Mouse (Mus musculus) inflammation-experienced regulatory T-cells, adult 6 months (primary cell): Measurements from ENCODE around the gene Nsg2. TPM values are rescaled to one million over a fixed set of nuclear protein-coding genes. Genes with fewer than 3 reads are reported as not detected.

Experiments
- ATAC-seq: one replicate; pipeline ENCODE4 v1.8.0; 2017
- polyA plus RNA-seq, 3 experiments: library from polyadenylated mRNA; unstranded; fragments of 100-300 nt; shearing (Covaris generic); gene quantifications; one replicate each; pipeline ENCODE4 v1.2.1; 2017

The Nsg2 gene
- polyA plus RNA-seq, 3 experiments from 2014 or later = 8.5 to 97.5 (median 73.7) TPM

DNA sequence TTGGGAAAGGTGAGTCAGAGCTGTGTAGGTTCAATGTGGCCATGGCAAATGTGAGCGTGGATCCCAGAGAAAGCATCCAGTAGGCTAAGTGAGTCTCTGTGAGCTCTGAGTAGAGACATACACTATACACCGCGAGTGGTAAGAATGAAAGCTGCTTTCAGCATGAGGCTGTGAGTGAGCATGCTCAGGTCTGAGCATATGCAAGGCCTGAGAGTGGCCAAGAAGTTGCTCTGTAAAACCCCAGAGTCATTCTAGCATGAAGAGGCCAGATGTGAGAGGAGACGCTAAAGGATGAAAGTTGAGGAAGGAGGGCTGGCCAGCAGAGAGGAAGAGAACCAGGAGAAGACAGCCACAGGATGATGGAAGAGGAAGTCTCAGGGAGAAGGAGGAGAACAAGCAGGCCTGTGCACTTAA is 12.8 kb downstream of the Nsg2 start:
- no peak for ATAC-seq

DNA sequence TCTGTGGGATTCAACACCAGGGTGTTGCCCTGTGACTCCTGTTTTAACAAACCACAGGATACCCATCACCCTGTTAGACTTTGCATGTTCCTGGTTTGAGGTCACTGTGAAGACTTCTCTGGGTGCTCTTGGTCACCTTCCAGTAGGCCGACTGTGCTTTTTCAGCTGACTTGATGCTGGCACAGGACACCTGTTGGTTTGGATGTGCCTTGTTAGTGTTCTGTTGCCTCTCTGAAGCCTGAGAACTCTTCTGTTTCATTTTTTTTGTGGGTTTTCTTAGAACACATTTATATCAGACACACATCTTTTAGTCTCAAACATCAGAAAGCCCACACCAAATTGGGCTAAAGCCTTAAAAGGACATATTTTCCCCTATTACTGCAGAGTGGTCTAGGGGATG is 13.3 kb downstream of the Nsg2 start:
- no peak for ATAC-seq

DNA sequence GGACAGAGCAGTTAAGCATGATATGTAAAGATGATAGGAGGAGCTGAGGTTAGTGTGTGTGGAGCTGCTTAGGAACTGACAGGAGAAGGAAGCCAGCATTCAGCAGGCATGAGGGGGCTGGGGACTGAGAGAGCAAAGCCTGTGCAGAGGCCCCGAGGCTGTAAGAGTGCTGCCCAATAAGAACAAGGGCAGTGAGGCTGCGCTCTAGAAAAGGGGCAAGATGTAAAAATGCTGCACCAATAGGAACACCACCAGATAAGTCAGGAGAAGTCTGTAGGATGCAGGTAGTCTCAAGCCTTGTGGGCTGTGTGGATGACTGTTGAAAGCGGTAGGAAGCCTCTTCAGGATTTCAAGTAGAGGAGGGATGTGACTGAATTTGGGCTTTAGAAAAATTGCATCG is 17.9 kb downstream of the Nsg2 start:
- ATAC-seq = no peak

DNA sequence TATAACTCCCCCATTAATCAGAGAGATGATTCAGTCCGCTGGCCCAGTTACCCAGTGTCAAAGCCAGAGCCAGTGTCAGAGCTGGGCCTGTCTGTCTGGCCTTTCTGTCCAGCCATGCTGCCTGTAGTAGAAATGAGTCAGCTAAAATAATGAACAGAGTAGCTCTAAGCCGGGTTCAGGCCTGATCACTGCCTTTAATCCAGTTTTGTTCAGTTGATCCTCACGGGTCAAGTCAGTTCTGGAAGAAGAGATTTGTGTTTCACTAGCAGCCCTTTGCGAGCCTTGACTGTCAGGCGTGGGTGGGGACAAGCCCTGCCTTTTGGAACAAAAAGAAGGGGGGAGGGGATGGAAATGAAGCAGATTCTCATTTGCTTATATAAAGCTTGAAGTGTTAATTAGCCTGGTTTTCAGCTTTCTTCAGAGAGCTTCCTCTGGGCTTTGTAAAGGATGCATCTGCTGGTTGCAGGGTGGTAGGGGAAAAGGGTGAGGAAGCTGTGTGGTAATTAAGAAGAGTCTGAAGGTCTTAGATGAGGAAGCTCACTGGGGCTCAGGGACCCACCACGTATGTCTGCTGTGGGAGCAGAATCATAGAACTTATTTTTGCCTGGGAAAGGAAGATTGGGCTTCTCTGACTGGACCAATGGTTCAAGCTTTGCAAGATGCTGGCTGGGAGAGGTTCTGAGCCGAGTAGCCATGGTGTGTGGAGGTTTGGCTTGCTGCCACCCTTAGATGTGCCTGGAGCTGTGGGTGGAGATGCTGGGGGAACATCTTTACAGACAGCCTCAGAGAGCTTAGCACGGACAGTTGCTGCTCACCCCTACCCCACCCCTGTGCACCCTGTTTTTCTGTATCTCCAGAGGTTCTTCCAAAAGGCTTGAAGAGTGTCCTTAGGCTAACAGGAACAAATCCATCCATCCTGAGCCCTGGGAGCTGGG is 20.0 kb downstream of the Nsg2 start:
- peak; percentile 77 for ATAC-seq

DNA sequence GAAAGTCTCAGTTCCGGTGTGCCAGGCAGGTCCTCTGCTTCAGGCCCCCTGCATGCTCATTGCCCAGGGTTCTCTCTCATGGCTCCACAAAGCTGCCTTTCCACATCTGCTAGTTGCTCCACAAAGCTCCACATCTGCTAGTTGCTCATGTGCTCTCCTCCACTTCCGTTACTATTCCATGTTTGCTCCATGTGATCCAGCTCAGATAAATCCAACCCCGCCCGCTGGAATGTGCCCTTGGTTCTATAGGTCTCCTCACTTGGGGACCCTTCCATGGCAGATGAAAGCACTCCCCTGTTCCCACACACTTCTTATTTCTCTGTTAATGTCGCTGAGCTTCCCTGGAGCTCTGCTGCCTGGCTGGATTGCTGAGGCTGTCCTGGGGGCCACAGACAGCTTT is 26.4 kb downstream of the Nsg2 start:
- no peak for ATAC-seq

DNA sequence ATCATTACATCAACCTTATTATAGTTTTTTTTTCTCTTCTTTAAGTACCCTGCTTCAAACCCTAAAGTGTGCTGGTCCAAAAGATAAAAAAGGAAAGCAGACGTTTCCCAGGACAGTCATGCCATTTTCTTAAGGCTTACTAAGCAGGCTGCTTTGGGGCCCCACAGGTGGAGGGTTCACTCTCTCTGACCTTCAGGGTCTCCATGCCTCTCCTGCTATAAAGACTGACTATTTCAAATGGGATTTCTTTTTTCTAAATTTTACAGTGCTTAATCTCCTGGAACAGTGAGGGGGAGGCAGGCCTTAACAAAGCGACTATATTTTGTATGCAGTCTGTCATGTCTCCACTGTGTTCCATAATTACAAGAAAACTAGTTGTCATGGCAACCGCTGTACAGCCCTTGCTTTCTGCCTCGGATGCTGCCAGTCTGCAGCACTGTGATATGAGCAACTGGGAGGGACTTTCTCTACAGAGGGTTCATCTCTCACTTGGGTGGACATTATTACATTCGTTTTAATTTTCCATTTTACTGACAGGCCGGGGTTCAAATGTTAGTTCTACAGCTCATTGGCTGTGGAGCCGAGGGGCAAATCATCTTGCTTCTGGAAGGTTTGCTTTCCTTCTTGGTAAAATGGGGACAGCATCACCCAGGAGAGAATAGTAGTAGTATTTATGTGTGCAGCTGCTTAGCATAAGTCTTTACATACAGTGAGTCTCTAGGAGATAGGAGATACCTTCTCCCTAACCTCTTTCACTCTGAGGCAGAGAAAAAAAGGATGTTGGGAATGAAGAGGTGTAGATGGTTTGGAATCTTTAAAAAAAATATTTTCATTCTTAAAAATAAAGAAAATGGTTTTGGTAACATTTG is 27.4 kb downstream of the Nsg2 start:
- ATAC-seq = no peak

DNA sequence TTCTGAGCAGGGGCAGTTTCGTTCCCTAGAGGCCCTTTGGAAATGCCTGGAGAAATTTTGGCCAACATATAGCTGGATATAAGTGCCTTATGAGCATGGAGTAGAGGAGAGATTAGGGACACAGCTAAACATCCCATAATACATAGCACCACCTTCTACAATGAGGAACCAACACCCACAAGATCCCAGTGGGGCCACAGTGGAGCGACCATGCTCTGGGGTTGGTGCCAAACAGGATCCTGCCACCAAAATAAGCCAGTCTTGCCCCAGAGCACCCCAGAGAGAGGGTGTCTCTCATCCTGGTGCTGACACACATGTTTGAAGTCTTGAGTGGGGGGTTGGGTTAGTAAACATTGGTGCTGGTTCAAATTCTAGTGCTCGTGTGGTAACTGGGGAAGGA is 28.3 kb downstream of the Nsg2 start:
- no peak for ATAC-seq

DNA sequence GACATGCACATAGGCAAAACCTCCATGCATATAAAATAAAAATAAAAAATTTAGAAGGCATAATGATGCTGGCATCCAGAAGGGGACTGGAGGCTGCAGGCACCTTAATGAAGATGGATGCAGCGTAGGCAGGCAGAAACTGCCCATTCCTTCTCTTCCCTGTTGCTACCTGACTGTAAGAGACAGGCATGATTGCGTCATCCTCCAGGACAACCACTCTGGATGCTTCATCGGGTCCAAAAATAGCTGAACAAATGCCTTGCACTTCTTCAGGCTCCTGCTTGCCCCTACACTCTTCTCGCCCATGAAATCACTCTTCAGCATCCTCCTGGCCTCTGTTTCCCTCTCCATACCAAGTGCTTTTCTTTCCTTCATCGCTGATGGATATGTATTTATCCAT is 29.1 kb downstream of the Nsg2 start:
- ATAC-seq = no peak

DNA sequence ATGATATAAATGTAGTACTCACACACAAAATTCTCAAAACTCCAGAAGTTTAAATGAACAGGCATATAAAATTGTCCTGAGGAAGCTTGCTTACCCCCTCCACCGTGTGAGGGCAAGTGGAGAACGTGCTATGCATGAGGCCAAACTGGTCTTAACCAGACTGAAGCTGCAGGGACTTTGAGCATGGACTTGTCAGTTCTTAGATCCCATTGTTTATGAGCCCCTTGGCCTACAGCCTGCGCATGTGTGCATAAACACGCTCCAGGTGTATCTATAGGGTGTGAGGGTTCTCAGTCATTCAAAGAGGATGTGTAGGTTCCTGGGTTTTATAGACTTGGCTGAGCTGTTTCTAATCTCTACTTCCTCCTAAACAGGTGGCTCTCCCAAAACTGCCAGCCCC is 31.1 kb downstream of the Nsg2 start:
- ATAC-seq = no peak

DNA sequence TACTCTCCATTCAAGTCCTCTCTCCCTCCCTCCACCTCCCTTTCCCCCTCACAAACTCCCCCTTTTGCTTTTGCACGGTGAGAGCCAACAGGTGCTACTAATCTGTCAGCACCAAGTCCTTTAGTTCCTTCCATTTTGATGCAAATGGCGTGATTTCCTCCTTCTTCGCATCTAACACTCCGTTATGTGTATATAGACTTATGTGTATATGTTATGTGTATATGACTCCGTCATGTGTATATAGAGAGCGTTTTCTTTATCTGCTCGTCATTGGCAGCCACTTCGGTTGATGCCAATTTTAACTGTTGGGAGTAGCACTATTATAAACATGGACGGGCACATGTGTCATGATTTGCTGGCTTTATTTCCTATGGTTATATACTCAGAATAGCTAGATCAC is 31.8 kb downstream of the Nsg2 start:
- no peak for ATAC-seq

DNA sequence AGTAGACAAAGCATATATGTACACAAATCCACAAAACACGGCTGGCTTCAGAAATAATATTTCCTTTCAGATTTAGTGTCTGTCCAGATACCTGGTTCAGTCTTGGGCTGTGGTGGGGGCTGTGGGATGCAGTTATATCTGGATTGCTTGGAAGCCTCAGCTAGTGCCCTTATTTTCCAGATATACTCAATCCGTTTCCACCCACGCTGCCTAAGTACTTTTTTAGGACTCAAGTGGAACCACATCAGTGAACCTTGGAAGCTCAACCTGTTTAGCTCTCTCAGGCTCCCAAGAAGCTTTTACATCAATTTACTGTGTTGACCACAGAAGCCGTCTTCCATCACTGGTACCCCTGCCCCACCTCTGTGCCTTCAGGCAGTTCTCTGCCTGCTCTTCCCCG is 35.6 kb downstream of the Nsg2 start:
- ATAC-seq = no peak

DNA sequence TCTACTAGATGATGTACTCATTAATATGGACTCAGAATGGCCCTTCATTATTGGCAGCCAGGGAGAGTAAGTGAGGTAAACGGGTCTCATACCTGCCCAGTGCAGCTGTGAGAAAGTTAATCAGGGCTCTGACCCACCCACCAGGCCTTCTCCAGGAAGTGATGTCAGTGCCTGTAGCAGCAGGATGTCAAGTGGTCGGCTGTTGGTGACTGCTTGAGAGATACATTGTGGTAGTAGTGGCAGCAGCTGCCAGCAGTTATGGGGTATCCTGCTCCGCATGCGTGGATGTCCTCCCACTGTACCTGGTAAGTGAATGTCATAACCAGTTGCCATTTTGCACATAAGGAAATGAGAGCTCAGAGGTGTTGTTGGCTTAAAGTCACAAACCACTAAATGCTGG is 39.4 kb downstream of the Nsg2 start:
- peak; percentile 98 for ATAC-seq

DNA sequence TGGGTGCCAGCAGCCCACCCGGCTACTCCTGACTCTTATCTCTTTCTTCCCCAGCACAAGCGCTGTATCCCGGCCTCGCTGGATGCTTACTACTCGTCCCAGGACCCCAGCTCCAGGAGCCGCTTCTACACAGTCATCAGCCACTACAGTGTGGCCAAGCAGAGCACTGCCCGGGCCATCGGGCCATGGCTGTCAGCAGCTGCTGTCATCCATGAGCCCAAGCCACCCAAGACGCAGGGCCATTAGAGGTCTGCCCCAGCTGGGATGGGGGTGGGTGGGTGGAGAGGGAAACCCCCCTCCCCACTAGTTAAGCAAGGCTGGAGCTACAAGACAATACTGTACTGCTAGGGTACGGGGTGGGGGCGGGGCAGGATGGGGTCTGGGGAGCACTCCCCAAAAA is 57.1 kb downstream of the Nsg2 start:
- ATAC-seq = no peak

DNA sequence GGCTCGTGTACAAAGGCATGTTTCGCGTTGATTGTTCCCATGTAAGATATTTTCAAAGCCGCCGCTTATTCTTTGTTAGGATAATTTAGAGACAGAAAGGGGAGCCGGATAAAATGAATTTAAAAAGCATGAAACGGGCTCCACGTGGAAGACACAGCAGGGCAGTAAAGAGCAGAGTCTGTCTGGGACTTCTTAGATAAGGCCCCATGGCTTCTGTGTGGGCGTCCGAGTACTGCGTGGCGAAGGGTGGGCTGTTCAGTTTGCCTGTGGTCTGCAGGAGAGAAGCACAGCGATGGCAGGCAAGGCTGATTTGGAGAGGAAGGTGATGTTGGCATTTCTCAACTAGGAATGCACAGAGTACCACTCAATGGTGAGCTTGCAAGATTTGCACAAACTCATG is 57.6 kb downstream of the Nsg2 start:
- no peak for ATAC-seq

DNA sequence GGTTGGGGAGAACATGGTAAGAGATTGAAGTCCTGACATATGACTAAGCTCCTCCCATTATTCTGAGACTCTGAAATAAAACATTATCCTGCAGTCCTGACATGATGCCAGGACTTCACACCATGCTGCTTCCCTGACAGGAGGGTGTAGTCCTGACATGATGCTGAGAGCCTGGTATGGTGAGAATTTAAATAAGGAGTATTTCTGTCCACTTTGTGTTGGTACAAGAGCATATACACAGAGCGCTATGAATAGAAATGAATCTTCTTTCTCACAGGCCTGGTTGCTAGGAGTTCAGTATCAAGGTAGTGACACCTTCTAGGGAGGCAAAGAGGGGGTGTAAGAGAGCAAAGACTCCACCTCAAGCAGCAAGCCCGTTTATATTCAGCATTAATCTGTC is 60.8 kb downstream of the Nsg2 start:
- no peak for ATAC-seq

DNA sequence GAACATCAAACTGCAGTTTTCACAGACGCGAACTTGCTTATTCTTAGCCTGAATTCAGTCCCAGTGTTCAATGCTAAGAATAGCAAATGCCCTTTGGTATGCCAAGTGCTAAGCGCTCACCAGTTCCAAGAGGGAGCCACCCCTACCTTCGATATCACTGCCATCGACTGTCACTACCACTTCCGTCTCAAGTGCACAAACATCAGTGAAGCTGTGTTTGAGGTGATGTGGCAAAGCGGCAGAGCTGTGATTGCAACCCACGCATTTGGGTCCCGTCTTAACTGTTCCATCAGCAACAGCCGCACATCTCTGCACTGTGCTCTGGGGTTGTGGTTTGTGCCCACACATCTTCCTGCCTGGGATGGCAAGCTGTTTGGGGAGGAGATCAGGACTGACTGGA is 61.6 kb downstream of the Nsg2 start:
- ATAC-seq = peak; percentile 95

DNA sequence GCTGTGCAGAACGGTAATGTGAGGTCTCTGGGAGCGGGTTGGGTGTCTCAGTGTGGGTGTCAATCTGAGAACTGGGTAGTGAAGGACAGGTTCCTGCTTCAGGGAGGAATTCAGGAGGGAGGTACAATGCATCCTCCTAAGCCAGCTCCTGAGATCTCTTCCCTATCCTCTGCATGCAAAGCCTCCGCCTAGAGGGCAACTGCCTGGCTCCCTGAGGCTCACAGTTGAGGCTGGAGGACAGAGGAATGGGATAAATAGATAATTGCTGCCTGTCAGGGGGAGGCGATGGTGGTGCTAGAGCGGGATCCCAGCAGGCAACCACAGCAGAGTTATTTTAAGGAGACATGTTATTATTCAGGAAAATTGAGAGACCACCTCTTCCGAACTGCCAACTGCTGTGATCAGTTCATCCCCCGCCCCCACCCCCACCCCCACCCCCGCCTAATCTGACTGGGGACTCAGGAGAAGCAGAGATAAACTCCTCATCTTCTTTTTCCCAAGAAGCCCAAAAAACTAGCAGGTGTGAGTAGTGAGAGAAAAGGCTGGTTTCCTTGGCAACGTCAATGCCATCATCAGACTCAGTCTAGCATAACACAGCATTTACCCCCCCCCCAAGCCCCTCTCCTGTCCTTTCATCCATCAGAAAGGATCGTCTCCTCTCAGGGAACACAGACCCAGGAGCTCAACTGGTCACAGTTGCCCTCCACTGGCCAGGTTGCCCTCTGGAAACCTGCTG is 63.7 kb downstream of the Nsg2 start:
- no peak for ATAC-seq

DNA sequence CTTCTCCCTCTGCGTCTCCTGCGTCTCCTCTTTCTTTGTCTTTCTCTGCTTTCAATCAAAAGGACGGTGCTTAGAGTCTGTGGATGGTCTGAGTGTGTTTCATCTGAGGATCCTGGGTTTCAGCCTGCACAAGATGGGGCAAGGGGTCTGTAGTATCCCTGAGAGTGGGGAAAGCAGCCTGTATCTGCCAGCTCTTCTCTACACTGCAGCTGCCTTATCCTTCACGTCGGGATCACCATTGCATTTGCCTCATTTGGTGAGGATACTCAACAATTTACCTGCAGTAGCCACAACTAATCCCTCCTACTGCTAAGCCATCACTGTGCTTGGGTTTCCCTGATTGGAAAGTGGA is 64.2 kb downstream of the Nsg2 start:
- no peak for ATAC-seq

DNA sequence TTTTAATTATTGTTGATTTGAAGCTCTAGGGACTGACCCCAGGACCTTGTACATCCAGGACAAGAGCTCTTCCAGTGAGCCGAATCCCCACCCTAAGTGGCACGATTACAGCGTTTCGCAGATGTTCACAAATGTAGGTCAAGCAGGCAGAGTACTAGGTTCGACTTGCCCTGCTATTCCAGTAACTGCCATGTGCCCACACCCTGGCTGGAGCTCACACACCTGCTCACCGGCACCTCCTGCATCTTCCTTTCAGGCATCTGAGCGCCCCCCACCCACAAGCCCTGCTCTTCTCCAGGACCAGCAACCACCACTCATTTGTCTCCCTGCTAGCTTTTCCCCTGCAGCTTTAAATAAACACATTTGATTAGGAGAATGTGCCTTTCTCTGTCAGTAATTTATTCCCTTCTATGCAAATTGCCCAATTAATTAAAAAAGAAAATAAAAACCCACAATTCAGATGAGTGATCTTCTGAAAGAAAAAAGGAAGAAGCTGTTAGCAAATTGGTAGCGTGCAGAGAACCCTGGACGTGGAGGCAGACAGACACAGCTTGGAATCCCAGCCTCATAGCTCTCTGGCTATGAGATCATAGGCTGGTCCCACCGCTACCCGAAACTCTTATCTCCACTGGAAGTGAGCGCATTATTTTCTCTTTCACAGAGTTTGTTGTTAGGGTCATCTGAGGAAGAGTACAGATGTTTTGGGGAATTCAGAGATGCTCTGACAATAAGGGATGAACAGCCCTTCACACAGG is 68.7 kb downstream of the Nsg2 start:
- ATAC-seq = no peak

DNA sequence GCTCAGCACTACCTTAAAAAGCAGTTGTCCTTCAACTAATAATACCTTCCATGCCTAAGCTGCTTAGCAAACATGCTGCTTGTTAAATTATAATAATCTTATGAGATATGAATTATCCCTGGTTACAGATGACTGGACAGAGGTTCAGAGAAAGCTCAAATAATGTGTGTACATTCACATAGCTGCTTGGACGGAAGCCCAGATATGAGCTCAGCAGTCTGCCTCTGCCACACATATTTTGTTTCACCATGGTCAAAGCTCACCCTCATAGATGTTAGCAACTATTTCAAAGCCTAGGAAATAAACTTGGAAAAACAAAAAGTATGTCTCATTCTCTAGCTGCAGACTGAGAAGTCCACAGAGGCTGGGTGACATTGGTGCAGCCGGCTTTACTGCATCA is 74.9 kb downstream of the Nsg2 start:
- no peak for ATAC-seq

DNA sequence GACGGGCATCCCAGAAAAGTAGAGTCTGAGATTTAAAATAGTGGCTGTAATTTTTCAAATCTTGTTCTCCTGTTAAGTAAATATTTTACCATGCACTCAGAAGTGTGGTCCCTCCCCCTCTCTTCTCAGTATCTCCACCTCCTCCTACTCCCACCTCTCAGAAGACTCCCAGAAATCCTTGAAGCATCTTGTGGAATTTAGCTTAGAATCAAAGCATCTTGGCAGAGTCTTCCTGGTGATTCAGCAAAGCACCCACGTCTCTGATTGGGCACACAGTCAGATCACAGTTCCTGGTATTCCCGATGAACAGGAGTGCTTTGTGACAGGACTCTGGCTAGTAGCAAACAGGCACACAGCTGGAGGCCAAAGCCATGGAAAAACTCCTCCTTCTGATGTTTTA is 83.2 kb downstream of the Nsg2 start:
- ATAC-seq = no peak

DNA sequence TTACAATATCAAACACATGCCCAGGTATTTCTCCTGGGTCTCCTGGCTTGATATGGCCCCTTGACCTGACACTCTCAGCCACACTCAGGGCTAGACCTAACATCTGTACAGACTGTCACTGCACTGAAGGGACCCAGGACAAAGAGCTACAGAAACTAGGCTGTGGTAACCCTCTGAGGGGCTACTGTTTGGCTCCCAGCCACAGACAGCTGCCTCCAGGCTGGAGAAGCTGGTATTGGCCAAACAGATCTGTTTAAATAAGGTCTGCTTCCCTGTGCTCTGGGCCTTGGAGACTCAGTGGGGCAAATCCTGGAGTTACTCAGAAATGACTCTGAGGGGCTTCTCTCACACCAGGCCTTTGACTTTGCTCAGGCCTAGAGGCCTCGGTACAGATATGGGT is 86.3 kb downstream of the Nsg2 start:
- ATAC-seq = no peak

DNA sequence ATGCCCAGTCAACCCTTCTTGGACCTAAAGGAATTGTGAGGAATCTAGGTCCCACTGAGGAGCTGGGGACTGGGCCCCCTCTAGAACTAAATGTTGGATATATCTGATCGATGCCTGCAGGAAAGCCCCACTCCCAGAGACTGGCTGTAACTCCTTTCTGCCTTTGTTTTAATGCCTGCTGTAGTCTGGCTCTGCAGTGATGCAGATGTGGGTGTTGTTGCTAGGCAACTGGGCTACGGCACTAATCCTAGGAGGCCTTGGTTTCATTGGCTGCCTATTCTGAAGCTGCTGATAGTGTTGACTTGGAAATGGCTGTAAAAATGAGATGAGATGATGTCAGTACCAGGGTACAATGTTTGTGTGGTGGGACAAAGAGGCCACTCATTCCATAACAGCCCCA is 87.1 kb downstream of the Nsg2 start:
- peak; percentile 96 for ATAC-seq
